Mouse (Mus musculus) liver, embryonic 12.5 days (tissue): Measurements from ENCODE around the gene Hist2h2be. TPM values are rescaled to one million over a fixed set of nuclear protein-coding genes. Genes with fewer than 3 reads are reported as not detected.
A peak's percentile ranks its signal among the peaks of the same experiment; 100 is the strongest.
"Not testable (repeated sequence)": the region's sequence is repeated elsewhere in the genome, so short reads cannot be mapped to it uniquely, and the experiment has no call there.

Experiments used
- ATAC-seq: fragments of 200-750 bp; cut with Nextera tagmentation; 2 replicates; pipeline ENCODE4 v1.8.0; 2017; ENCODE audit warnings: moderate number of reproducible peaks, mild to moderate bottlenecking, moderate library complexity
- H3K27ac ChIP-seq: fragments of 300-500 bp; sonication (generic); 2 replicates; pipeline ENCODE4 v1.5.1; 2016; ENCODE audit warnings: mild to moderate bottlenecking
- H3K27me3 ChIP-seq: fragments of 300-500 bp; sonication (generic); replicated peaks from 2 replicates; pipeline ENCODE4 v1.6.1; 2016; ENCODE audit warnings: mild to moderate bottlenecking, moderate library complexity
- H3K36me3 ChIP-seq: fragments of 300-500 bp; sonication (generic); 2 replicates; pipeline ENCODE4 v1.6.1; 2016; ENCODE audit warnings: mild to moderate bottlenecking, moderate library complexity
- H3K4me1 ChIP-seq: fragments of 300-500 bp; sonication (generic); 2 replicates; pipeline ENCODE4 v1.6.1; 2016
- H3K4me2 ChIP-seq: fragments of 300-500 bp; sonication (generic); 2 replicates; pipeline ENCODE4 v1.6.1; 2016; ENCODE audit warnings: mild to moderate bottlenecking, moderate library complexity
- H3K4me3 ChIP-seq: fragments of 300-500 bp; sonication (generic); 2 replicates; pipeline ENCODE4 v1.5.1; 2016; ENCODE audit warnings: mild to moderate bottlenecking, moderate library complexity
- H3K9ac ChIP-seq: fragments of 300-500 bp; sonication (generic); 2 replicates; pipeline ENCODE4 v1.6.1; 2016; ENCODE audit warnings: mild to moderate bottlenecking, moderate library complexity
- H3K9me3 ChIP-seq: fragments of 300-500 bp; sonication (generic); replicated peaks from 2 replicates; pipeline ENCODE4 v1.6.1; 2016; ENCODE audit warnings: mild to moderate bottlenecking, moderate library complexity
- WGBS: fragments of 180-500 bp; shearing (Covaris S2); methylation state at CpG from one replicate; pipeline ENCODE4 v1.1.7; 2016; ENCODE audit not compliant: insufficient replicate concordance; 5-methylcytosine and 5-hydroxymethylcytosine counted together
- polyA plus RNA-seq: library from polyadenylated mRNA; unstranded; fragments of >200 nt; fragmentation: Nextera tagmentation; extraction: Ambion mirVana; gene quantifications from 2 replicates; pipeline ENCODE4 v1.2.1, GENCODE M21; 2016

Gene Hist2h2be
- polyA plus RNA-seq, 1 experiment from 2014 or later: 6.1 TPM

GRCm38 (mm10) chr3:96243921-96244572 is 23.1 kb downstream of the Hist2h2be start:
- peak overlapping the region; percentile 91 for H3K9ac ChIP-seq
- H3K4me2 ChIP-seq: peak overlapping the region; percentile 81
- peak overlapping the region; percentile 65 for H3K4me3 ChIP-seq
- H3K27me3 ChIP-seq: no peaks in the 10 kb centered on the region
- ATAC-seq: no peak
- no peaks in the 10 kb centered on the region for H3K36me3 ChIP-seq
- H3K4me1 ChIP-seq: peaks cover 51% of the 10 kb centered on the region
- 67% methylated on average over 7 of the region's 7 CpGs for WGBS
- no peaks in the 10 kb centered on the region for H3K9me3 ChIP-seq
- H3K27ac ChIP-seq: peak overlapping the region; percentile 99

GRCm38 (mm10) chr3:96245003-96245886 is 24.3 kb downstream of the Hist2h2be start, which contains the start of gene Hist2h2aa1:
Gene Hist2h2aa1 (plus strand): TSS chr3:96245497.
- not testable (repeated sequence) for H3K9me3 ChIP-seq, H3K36me3 ChIP-seq, H3K27me3 ChIP-seq
- under 1% methylated on average over 44 of the region's 88 CpGs for WGBS
- H3K4me2 ChIP-seq: peak within 1 kb of the TSS; percentile 81
- peaks cover 63% of the 10 kb centered on the region for H3K4me1 ChIP-seq
- peak within 1 kb of the TSS; percentile 91 for H3K9ac ChIP-seq
- peak; percentile 76 for ATAC-seq
- H3K27ac ChIP-seq: peak within 1 kb of the TSS; percentile 99
- H3K4me3 ChIP-seq: peak within 1 kb of the TSS; percentile 65

- peaks cover 65% of the 10 kb centered on the region for H3K4me1 ChIP-seq
- not testable (repeated sequence) for H3K27me3 ChIP-seq, ATAC-seq, H3K36me3 ChIP-seq, H3K9me3 ChIP-seq
- 0 out of 2 replicates have a peak overlapping the region, but pooled peaks have one; percentile 50 for H3K9ac ChIP-seq
- peak overlapping the region; percentile 43 for H3K4me2 ChIP-seq
- H3K27ac ChIP-seq: peak overlapping the region; percentile 92
- WGBS: under 1% methylated on average over 10 of the region's 21 CpGs
- peak overlapping the region; percentile 39 for H3K4me3 ChIP-seq
Measured at GRCm38 (mm10) chr3:96246018-96246417, 25.1 kb downstream of the Hist2h2be start.

GRCm38 (mm10) chr3:96246427-96246856 is 25.5 kb downstream of the Hist2h2be start, which contains the start of gene Hist2h3c1:
Gene Hist2h3c1 (plus strand): TSS chr3:96246685.
- not testable (repeated sequence) for H3K36me3 ChIP-seq, H3K9me3 ChIP-seq, H3K27me3 ChIP-seq
- Histone ChIP-seq H3K9ac (peak within 1 kb of the TSS; percentile 87), H3K4me1 (peaks cover 62% of the 10 kb centered on the region), H3K4me3 (peak within 1 kb of the TSS; percentile 61), H3K27ac (peak within 1 kb of the TSS; percentile 96), H3K4me2 (peak within 1 kb of the TSS; percentile 71)
- WGBS: no CpG with 5 or more reads among the region's 47 CpGs
- ATAC-seq: peak; percentile 86

GRCm38 (mm10) chr3:96247356-96248140 is 26.6 kb downstream of the Hist2h2be start:
- peaks cover 59% of the 10 kb centered on the region for H3K4me1 ChIP-seq

GRCm38 (mm10) chr3:96248141-96249033 is 27.5 kb downstream of the Hist2h2be start:
- Histone ChIP-seq H3K36me3 (no peaks in the 10 kb centered on the region), H3K9me3 (no peaks in the 10 kb centered on the region), H3K27me3 (no peaks in the 10 kb centered on the region), H3K27ac (peak overlapping the region; percentile 96), H3K4me3 (peak overlapping the region; percentile 61), H3K4me2 (peak overlapping the region; percentile 71), H3K9ac (peak overlapping the region; percentile 87), H3K4me1 (peaks cover 60% of the 10 kb centered on the region)
- 41% methylated on average over 6 of the region's 6 CpGs for WGBS
- ATAC-seq: no peak

More at GRCm38 (mm10) chr3:96247356-96248140, 26.6 kb downstream of the Hist2h2be start:
- no peaks in the 10 kb centered on the region for H3K36me3 ChIP-seq
- no peaks in the 10 kb centered on the region for H3K27me3 ChIP-seq
- peak overlapping the region; percentile 87 for H3K9ac ChIP-seq
- ATAC-seq: no peak
- H3K4me2 ChIP-seq: peak overlapping the region; percentile 71
- peak overlapping the region; percentile 61 for H3K4me3 ChIP-seq
- no peaks in the 10 kb centered on the region for H3K9me3 ChIP-seq
- peak overlapping the region; percentile 96 for H3K27ac ChIP-seq
- WGBS: under 1% methylated on average over 11 of the region's 11 CpGs

- 57% methylated on average over 4 of the region's 4 CpGs for WGBS
- peak overlapping the region; percentile 71 for H3K4me2 ChIP-seq
- no peak for ATAC-seq
- H3K27me3 ChIP-seq: no peaks in the 10 kb centered on the region
- H3K4me1 ChIP-seq: peaks cover 60% of the 10 kb centered on the region
- no peaks in the 10 kb centered on the region for H3K36me3 ChIP-seq
- H3K27ac ChIP-seq: peak overlapping the region; percentile 96
- H3K4me3 ChIP-seq: peak overlapping the region; percentile 61
- H3K9me3 ChIP-seq: no peaks in the 10 kb centered on the region
- H3K9ac ChIP-seq: peak overlapping the region; percentile 87
Measured at GRCm38 (mm10) chr3:96249034-96249345, 28.1 kb downstream of the Hist2h2be start.

- 49% methylated on average over 3 of the region's 3 CpGs for WGBS
- H3K4me2 ChIP-seq: peak overlapping the region; percentile 32
- peak overlapping the region; percentile 57 for H3K9ac ChIP-seq
- ATAC-seq: no peak
- no peaks in the 10 kb centered on the region for H3K36me3 ChIP-seq
- no peaks in the 10 kb centered on the region for H3K27me3 ChIP-seq
- peak overlapping the region; percentile 96 for H3K27ac ChIP-seq
- peaks cover 71% of the 10 kb centered on the region for H3K4me1 ChIP-seq
- no peaks in the 10 kb centered on the region for H3K9me3 ChIP-seq
- no peak overlapping the region for H3K4me3 ChIP-seq
Measured at GRCm38 (mm10) chr3:96250890-96251289, 30.0 kb downstream of the Hist2h2be start.

GRCm38 (mm10) chr3:96251787-96252186 is 30.9 kb downstream of the Hist2h2be start:
- ATAC-seq: no peak
- 81% methylated on average over 3 of the region's 3 CpGs for WGBS

GRCm38 (mm10) chr3:96254683-96255355 is 33.9 kb downstream of the Hist2h2be start:
- peak overlapping the region; percentile 54 for H3K9ac ChIP-seq
- H3K4me1 ChIP-seq: peaks cover 66% of the 10 kb centered on the region
- WGBS: 18% methylated on average over 10 of the region's 10 CpGs
- H3K4me3 ChIP-seq: 0 out of 2 replicates have a peak overlapping the region, but pooled peaks have one; percentile 6
- peak overlapping the region; percentile 55 for H3K4me2 ChIP-seq
- no peaks in the 10 kb centered on the region for H3K27me3 ChIP-seq
- ATAC-seq: peak; percentile 92
- H3K9me3 ChIP-seq: no peaks in the 10 kb centered on the region
- H3K27ac ChIP-seq: peak overlapping the region; percentile 86
- no peaks in the 10 kb centered on the region for H3K36me3 ChIP-seq

More at GRCm38 (mm10) chr3:96251787-96252186, 30.9 kb downstream of the Hist2h2be start:
- Histone ChIP-seq H3K27ac (no peak overlapping the region), H3K4me2 (no peak overlapping the region), H3K9me3 (no peaks in the 10 kb centered on the region), H3K9ac (no peak overlapping the region), H3K4me3 (no peak overlapping the region), H3K4me1 (peaks cover 78% of the 10 kb centered on the region), H3K36me3 (no peaks in the 10 kb centered on the region), H3K27me3 (no peaks in the 10 kb centered on the region)
